Mouse (Mus musculus) kidney, postnatal 10 days (tissue): ENCODE data around the gene Pde10a.
A peak's percentile ranks its signal among the peaks of the same experiment; 100 is the strongest.

Experiments used
- DNase-seq: peaks from one replicate; pipeline ENCODE4 v3.0.0; 2021; ENCODE audit warnings: mixed read lengths

Pde10a gene

GRCm38 (mm10) chr17:8899212-8899611 lies 374.0 kb downstream of the Pde10a start:
- no peak for DNase-seq

DNA sequence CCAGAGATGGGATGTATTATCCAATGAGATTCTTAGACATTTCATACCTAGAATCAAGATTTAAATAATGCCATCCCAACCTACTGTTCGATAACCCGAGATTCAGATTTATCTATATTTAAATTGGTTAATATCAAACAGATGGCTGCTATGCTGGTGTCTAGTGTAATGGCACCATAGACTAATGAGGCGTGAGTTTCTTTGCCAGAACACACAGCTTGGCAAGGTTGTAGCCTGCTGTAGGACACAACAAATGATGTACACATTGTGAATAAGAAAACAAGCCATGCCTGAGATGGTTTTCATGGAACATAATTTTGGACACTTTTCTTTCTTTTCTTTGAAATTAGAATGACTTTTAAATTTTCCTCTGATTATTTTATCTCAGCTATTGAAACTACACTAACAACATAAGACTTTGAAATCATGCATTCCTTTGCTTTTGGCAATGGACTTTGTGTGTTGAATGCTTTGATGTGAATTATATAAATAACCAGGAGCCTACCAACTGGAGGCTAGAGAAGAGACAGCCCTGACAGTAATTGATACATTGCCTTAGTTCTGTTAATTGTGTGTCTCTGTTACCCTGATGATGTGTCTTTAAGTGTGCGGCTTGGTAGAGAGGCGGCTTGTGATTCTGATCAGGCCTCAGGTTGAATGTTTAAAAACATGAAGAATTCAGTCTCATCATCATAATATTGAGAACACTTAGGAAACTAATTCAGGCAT lies 378.5 kb downstream of the Pde10a start:
- no peak for DNase-seq

GRCm38 (mm10) chr17:8910571-8910970 lies 385.4 kb downstream of the Pde10a start:
- no peak for DNase-seq

GRCm38 (mm10) chr17:8912933-8913332 lies 387.8 kb downstream of the Pde10a start:
- no peak for DNase-seq

GRCm38 (mm10) chr17:8915693-8916092 lies 390.5 kb downstream of the Pde10a start:
- DNase-seq: no peak

DNA sequence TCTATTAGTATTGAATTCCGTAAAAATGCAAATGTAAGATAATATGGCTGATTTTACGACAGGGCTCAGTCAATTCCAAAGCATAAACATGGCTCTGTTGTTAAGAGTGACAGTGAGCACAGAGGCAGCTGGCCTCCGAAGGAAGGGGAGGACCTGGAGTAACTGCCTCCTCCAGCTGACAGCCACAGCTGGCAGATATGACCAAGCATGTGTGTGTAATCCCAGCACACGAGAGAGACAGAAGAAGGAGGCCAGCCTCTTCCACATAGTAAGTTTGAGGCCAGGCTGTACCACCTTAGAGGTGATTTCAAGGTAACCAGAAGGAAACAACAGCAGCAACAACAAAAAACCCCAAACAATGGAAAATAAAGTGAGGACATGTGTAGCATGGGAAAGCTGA lies 397.9 kb downstream of the Pde10a start:
- no peak for DNase-seq

DNA sequence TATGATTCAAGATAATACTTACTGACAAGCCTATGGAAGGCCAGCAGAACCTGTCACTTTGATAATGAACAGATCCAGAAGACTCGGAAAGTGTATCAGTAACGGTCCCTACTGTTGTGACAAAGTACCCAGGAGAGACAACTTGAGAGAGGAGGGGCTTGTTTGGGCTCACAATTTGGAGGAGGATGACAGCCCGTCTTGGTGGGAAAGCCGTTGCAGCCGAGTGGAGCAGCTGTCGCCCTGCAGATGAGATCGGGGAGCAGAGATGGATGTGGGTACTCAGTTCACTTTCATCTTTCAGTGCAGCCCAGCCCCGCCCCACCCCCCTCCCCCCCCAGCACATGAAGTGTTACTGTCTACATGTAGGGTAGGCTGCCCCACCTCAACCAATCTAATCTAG lies 398.6 kb downstream of the Pde10a start:
- no peak for DNase-seq

- DNase-seq: no peak
These were observed 400.7 kb downstream of the Pde10a start for GRCm38 (mm10) chr17:8925819-8926383.

DNA sequence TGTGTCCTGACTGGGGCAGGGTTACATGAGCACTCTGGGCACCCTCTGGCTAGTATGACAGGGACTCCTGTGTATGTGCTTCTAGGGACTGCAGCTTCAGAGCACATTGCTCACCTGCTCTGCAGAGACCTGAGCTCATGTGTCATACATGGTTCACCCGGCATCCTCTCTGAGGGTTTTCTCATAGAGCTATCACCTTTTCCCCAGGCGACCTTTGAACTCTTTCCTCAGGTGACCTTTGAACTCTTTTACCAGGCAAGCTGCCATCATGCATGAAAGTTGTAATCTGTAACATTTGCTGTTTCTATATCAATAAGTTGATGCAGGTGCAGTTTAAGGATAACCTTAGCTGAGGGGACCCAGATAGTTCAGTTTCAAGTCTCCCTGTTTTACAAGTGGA lies 403.4 kb downstream of the Pde10a start:
- DNase-seq: no peak

GRCm38 (mm10) chr17:8929636-8930035 lies 404.5 kb downstream of the Pde10a start:
- no peak for DNase-seq

DNA sequence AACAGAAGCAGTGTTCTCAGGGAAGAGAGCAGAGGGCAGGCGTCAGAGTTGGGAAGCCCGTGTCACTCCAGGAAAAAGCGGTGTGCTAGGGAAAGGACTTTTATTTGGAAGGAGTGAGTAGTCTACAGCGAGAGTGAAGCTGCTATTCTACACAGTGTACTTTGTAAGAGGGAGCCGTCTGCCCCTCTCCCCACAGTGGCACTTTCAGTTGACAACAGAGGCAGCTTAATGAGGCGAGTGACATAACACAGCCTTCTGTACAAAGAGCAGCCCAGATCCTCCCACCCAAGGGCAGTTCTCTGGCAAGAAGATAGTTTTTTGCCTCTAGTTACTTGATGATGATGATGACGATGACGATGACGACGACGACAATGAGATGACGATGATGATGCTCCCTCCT lies 410.4 kb downstream of the Pde10a start:
- DNase-seq: peak; percentile 38

- peak; percentile 26 for DNase-seq
These were observed 411.4 kb downstream of the Pde10a start for GRCm38 (mm10) chr17:8936603-8937002.

GRCm38 (mm10) chr17:8951588-8951987 lies 426.4 kb downstream of the Pde10a start:
- no peak for DNase-seq

DNA sequence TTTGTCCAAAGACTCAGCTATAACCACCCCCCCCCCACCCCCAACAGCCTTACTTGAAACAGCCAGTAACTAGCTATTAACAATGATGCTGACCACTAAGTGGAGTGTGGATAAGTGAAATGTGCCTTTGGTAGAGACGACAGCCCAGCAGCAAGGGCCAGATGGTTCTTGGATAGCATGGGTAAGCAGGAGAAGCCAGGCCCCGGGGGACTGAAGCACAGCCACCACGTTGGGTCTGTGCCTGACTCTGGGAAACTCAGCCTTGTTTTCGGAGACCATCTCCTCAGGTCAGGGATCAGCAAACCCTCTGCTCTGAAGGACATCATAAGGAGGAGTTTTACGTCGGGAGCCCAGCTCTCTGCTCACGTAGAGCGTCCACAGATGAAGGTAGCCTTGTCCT lies 427.8 kb downstream of the Pde10a start:
- DNase-seq: no peak

- no peak for DNase-seq
These were observed 433.0 kb downstream of the Pde10a start for GRCm38 (mm10) chr17:8958125-8958524.

- no peak for DNase-seq
These were observed 435.2 kb downstream of the Pde10a start for GRCm38 (mm10) chr17:8960386-8960785.

DNA sequence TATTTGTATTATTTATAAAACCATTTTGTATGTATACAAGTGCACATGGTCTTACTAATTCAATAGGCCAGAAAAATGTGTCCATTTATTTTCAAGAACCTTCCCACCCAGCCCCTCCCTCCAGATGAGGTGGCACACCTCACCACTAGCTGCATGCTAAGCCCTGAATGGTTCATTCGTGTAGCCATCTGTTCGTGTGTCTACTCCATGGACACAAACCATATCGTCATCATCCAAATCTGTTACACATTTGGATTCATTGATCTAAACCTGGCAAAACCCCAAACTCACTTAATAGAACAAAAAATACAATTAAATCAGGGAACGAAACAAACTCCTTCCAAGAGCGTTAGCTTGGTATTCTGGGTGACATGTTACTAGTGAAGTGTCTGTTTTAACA lies 435.9 kb downstream of the Pde10a start:
- no peak for DNase-seq

- DNase-seq: no peak
These were observed 436.5 kb downstream of the Pde10a start for GRCm38 (mm10) chr17:8961644-8962043.

GRCm38 (mm10) chr17:8965177-8965576 lies 440.0 kb downstream of the Pde10a start:
- DNase-seq: no peak

- DNase-seq: no peak
These were observed 447.1 kb downstream of the Pde10a start for GRCm38 (mm10) chr17:8972152-8972854.

DNA sequence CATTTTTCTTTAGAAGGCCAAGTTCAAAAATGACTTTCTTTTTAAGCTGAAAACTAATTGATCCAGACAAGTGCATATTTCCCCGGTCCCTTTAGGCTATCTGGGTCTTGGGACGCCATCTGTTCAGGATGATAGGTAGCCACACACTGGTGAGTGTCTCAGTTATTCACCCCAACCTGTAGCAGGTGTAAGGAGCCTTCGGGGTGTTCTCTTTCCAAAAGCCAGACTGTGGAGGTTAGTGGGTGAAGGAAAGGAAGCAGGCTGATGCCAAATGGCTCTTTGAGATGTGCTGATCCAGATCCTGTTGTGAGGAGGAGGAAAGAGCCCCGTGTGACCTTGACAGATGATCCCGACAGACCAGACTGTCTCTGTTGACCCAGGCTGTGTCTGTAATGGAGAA lies 448.2 kb downstream of the Pde10a start:
- DNase-seq: no peak

- no peak for DNase-seq
These were observed 449.3 kb downstream of the Pde10a start for GRCm38 (mm10) chr17:8974423-8974822.

DNA sequence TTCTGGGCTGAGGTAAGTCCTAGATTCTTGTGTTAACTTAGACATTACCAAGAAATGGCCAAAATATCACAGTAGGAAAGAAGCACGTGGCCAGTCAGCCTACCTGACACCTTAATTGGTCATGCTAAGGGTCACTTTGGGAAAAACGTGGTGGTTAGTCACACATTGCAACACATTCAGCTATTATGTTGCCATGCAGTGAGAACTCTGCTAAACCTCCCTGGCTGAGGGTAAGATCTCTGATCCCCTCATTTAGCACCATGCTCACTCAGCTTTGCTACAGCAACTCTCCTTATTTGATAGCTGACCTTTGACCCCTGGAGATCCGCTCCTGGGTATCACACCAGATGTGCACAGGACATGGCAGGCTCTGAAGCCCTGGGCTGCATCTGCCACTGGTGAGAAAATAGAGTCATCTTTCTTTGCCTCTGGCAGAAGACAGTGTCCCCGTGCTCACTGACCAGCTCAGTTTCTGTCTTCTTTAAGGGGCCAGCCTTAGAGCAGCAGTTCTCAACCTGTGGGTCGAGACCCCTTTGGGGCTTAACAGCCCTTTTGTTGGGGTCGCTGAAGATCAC lies 449.7 kb downstream of the Pde10a start:
- DNase-seq: no peak

DNA sequence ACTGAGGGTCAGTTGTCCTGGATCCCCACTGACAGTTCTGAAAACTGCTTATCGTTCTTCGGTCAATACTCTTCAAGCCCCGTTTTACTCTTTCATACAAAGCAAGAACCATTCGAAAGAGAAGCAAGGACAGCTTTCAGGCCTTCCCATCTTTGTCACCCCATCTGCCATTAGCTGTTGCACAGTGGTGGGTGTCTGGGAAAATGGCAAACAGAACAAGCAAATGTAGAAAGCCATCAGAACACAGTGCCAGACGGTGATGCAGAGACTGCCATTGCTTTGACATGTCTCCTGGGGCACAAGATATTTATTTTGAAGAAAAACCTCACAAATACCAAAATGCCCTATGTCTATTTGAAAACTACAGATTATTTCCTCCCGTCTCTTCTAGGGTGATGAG lies 451.6 kb downstream of the Pde10a start:
- DNase-seq: no peak
